Mouse (Mus musculus): ENCODE measurements at regions not wholly inside any gene's neighbourhood (a gene's known extent, or its start where the extent isn't known, plus 50 kb on each side); places are given as distances from the start of the nearest gene placed in this dataset.

- H3K9ac ChIP-seq (replicated peaks), result no peak overlapping the region
- no peak overlapping the region for H3K27ac ChIP-seq
- peak overlapping the region; percentile 36 for H3K4me2 ChIP-seq
- peaks cover 17% of the 10 kb centered on the region for H3K4me1 ChIP-seq (replicated peaks)
- 0 out of 2 replicates have a peak, but pooled peaks cover 2% of the 10 kb centered on the region for H3K27me3 ChIP-seq
- no peak overlapping the region for H3K4me3 ChIP-seq (replicated peaks)
- 8% methylated on average over 13 of the region's 13 CpGs for WGBS
- no peaks in the 10 kb centered on the region for H3K9me3 ChIP-seq
- no peak for ATAC-seq (ENCODE audit: insufficient number of reproducible peaks, insufficient read depth, low FRiP score, low TSS enrichment, low read depth)
- H3K36me3 ChIP-seq, result no peaks in the 10 kb centered on the region
Observed at GRCm38 (mm10) chr13:99847531-99847930, 53.4 kb downstream of the Cartpt start.

- 27% methylated on average over 9 of the region's 9 CpGs for WGBS
- no peak for ATAC-seq (ENCODE audit: insufficient number of reproducible peaks, insufficient read depth, low FRiP score, low TSS enrichment, low read depth)
- Histone ChIP-seq H3K4me2 (no peak overlapping the region), H3K9me3 (no peaks in the 10 kb centered on the region), H3K4me1 (replicated peaks) (peaks cover 18% of the 10 kb centered on the region), H3K36me3 (no peaks in the 10 kb centered on the region), H3K27me3 (0 out of 2 replicates have a peak, but pooled peaks cover 2% of the 10 kb centered on the region), H3K27ac (no peak overlapping the region), H3K4me3 (replicated peaks) (no peak overlapping the region), H3K9ac (replicated peaks) (no peak overlapping the region)
Observed at GRCm38 (mm10) chr13:99842626-99843025, 58.3 kb downstream of the Cartpt start.

- H3K27ac ChIP-seq, result peak overlapping the region; percentile 50; the same call in 1 of the 2 replicates
- no peak overlapping the region for H3K4me2 ChIP-seq
- WGBS, result 63% methylated on average over 9 of the region's 9 CpGs
- no peaks in the 10 kb centered on the region for H3K9me3 ChIP-seq
- H3K36me3 ChIP-seq, result no peaks in the 10 kb centered on the region
- H3K27me3 ChIP-seq, result no peaks in the 10 kb centered on the region
- H3K9ac ChIP-seq (replicated peaks), result 0 out of 2 replicates have a peak overlapping the region, but pooled peaks have one; percentile 18
- ATAC-seq (ENCODE audit: insufficient number of reproducible peaks, insufficient read depth, low FRiP score, low TSS enrichment, low read depth), result no peak
- no peak overlapping the region for H3K4me3 ChIP-seq (replicated peaks)
- peaks cover 12% of the 10 kb centered on the region; the same call in 1 of the 2 replicates for H3K4me1 ChIP-seq (replicated peaks)
Observed at GRCm38 (mm10) chr13:99839446-99839845, 61.4 kb downstream of the Cartpt start.

GRCm38 (mm10) chr13:99837772-99838425 lies 63.0 kb downstream of the Cartpt start:
- ATAC-seq (ENCODE audit: insufficient number of reproducible peaks, insufficient read depth, low FRiP score, low TSS enrichment, low read depth), result peak; percentile 66; the same call in 1 of the 2 replicates
- no peak overlapping the region for H3K27ac ChIP-seq
- H3K9me3 ChIP-seq, result peaks cover 6% of the 10 kb centered on the region; the same call in 1 of the 2 replicates
- 44% methylated on average over 11 of the region's 11 CpGs for WGBS
- no peaks in the 10 kb centered on the region for H3K27me3 ChIP-seq
- no peaks in the 10 kb centered on the region for H3K36me3 ChIP-seq
- H3K4me1 ChIP-seq (replicated peaks), result peaks cover 12% of the 10 kb centered on the region; the same call in 1 of the 2 replicates
- H3K4me3 ChIP-seq (replicated peaks), result no peak overlapping the region
- no peak overlapping the region for H3K9ac ChIP-seq (replicated peaks)
- H3K4me2 ChIP-seq, result no peak overlapping the region

- Histone ChIP-seq H3K4me3 (replicated peaks) (no peak overlapping the region), H3K27ac (no peak overlapping the region), H3K4me1 (replicated peaks) (peaks cover 12% of the 10 kb centered on the region; the same call in 1 of the 2 replicates), H3K9me3 (peaks cover 6% of the 10 kb centered on the region; the same call in 1 of the 2 replicates), H3K9ac (replicated peaks) (no peak overlapping the region), H3K4me2 (no peak overlapping the region), H3K36me3 (no peaks in the 10 kb centered on the region), H3K27me3 (no peaks in the 10 kb centered on the region)
- no peak for ATAC-seq (ENCODE audit: insufficient number of reproducible peaks, insufficient read depth, low FRiP score, low TSS enrichment, low read depth)
- 87% methylated on average over 6 of the region's 6 CpGs for WGBS
Observed at GRCm38 (mm10) chr13:99837180-99837579, 63.7 kb downstream of the Cartpt start.

GRCm38 (mm10) chr13:99836586-99836985 lies 64.3 kb downstream of the Cartpt start:
- WGBS, result 85% methylated on average over 5 of the region's 5 CpGs
- H3K9ac ChIP-seq (replicated peaks), result no peak overlapping the region
- peaks cover 12% of the 10 kb centered on the region; the same call in 1 of the 2 replicates for H3K4me1 ChIP-seq (replicated peaks)
- no peak overlapping the region for H3K4me3 ChIP-seq (replicated peaks)
- no peak overlapping the region for H3K27ac ChIP-seq
- no peak overlapping the region for H3K4me2 ChIP-seq
- no peaks in the 10 kb centered on the region for H3K36me3 ChIP-seq
- H3K27me3 ChIP-seq, result no peaks in the 10 kb centered on the region
- ATAC-seq (ENCODE audit: insufficient number of reproducible peaks, insufficient read depth, low FRiP score, low TSS enrichment, low read depth), result no peak
- peaks cover 6% of the 10 kb centered on the region; the same call in 1 of the 2 replicates for H3K9me3 ChIP-seq

GRCm38 (mm10) chr13:99835518-99835917 lies 65.4 kb downstream of the Cartpt start:
- no peaks in the 10 kb centered on the region for H3K36me3 ChIP-seq
- no peak overlapping the region for H3K4me3 ChIP-seq (replicated peaks)
- H3K4me2 ChIP-seq, result no peak overlapping the region
- H3K27me3 ChIP-seq, result no peaks in the 10 kb centered on the region
- no peak for ATAC-seq (ENCODE audit: insufficient number of reproducible peaks, insufficient read depth, low FRiP score, low TSS enrichment, low read depth)
- H3K27ac ChIP-seq, result no peak overlapping the region
- H3K9ac ChIP-seq (replicated peaks), result no peak overlapping the region
- WGBS, result 87% methylated on average over 8 of the region's 8 CpGs
- peaks cover 6% of the 10 kb centered on the region; the same call in 1 of the 2 replicates for H3K9me3 ChIP-seq
- H3K4me1 ChIP-seq (replicated peaks), result peaks cover 12% of the 10 kb centered on the region; the same call in 1 of the 2 replicates

- Histone ChIP-seq H3K4me3 (replicated peaks) (no peak overlapping the region), H3K27me3 (no peaks in the 10 kb centered on the region), H3K4me1 (replicated peaks) (no peaks in the 10 kb centered on the region), H3K9me3 (peaks cover 6% of the 10 kb centered on the region; the same call in 1 of the 2 replicates), H3K36me3 (no peaks in the 10 kb centered on the region), H3K9ac (replicated peaks) (no peak overlapping the region), H3K27ac (no peak overlapping the region), H3K4me2 (no peak overlapping the region)
- no peak for ATAC-seq (ENCODE audit: insufficient number of reproducible peaks, insufficient read depth, low FRiP score, low TSS enrichment, low read depth)
- 89% methylated on average over 7 of the region's 7 CpGs for WGBS
Observed at GRCm38 (mm10) chr13:99830080-99830724, 70.7 kb downstream of the Cartpt start.

GRCm38 (mm10) chr13:99827573-99827972 lies 73.3 kb downstream of the Cartpt start:
- Histone ChIP-seq H3K27ac (no peak overlapping the region), H3K9me3 (no peaks in the 10 kb centered on the region), H3K9ac (replicated peaks) (no peak overlapping the region), H3K4me3 (replicated peaks) (no peak overlapping the region), H3K4me2 (no peak overlapping the region), H3K36me3 (no peaks in the 10 kb centered on the region), H3K27me3 (no peaks in the 10 kb centered on the region), H3K4me1 (replicated peaks) (no peaks in the 10 kb centered on the region)
- ATAC-seq (ENCODE audit: insufficient number of reproducible peaks, insufficient read depth, low FRiP score, low TSS enrichment, low read depth), result no peak
- 94% methylated on average over 7 of the region's 7 CpGs for WGBS

GRCm38 (mm10) chr13:99824625-99825024 lies 76.3 kb downstream of the Cartpt start:
- WGBS, result 64% methylated on average over 8 of the region's 8 CpGs
- Histone ChIP-seq H3K4me3 (replicated peaks) (no peak overlapping the region), H3K27ac (no peak overlapping the region), H3K9me3 (no peaks in the 10 kb centered on the region), H3K4me1 (replicated peaks) (no peaks in the 10 kb centered on the region), H3K27me3 (no peaks in the 10 kb centered on the region), H3K9ac (replicated peaks) (no peak overlapping the region), H3K4me2 (no peak overlapping the region), H3K36me3 (no peaks in the 10 kb centered on the region)
- ATAC-seq (ENCODE audit: insufficient number of reproducible peaks, insufficient read depth, low FRiP score, low TSS enrichment, low read depth), result no peak

- no peaks in the 10 kb centered on the region; the same call in 1 of the 2 replicates for H3K4me1 ChIP-seq (replicated peaks)
- H3K9me3 ChIP-seq, result no peaks in the 10 kb centered on the region
- no peak overlapping the region for H3K4me3 ChIP-seq (replicated peaks)
- no peak overlapping the region for H3K9ac ChIP-seq (replicated peaks)
- H3K4me2 ChIP-seq, result no peak overlapping the region
- 78% methylated on average over 6 of the region's 6 CpGs for WGBS
- no peaks in the 10 kb centered on the region for H3K27me3 ChIP-seq
- no peaks in the 10 kb centered on the region for H3K36me3 ChIP-seq
- ATAC-seq (ENCODE audit: insufficient number of reproducible peaks, insufficient read depth, low FRiP score, low TSS enrichment, low read depth), result no peak
- H3K27ac ChIP-seq, result no peak overlapping the region
Observed at GRCm38 (mm10) chr13:99816666-99817065, 84.2 kb downstream of the Cartpt start.

Measured in limb, embryonic 12.5 days (tissue).